Mouse (Mus musculus) lung, embryonic 15.5 days (tissue): ENCODE measurements around the gene Troap. TPM values are rescaled to one million over a fixed set of nuclear protein-coding genes. Genes with fewer than 3 reads are reported as not detected.

ENCODE experiments used
- ATAC-seq: fragments of 200-750 bp; cut with Nextera tagmentation; 2 replicates; pipeline ENCODE4 v1.8.0; 2017; ENCODE audit warnings: moderate number of reproducible peaks, borderline replicate concordance; ENCODE audit not compliant: low FRiP score, low TSS enrichment; ENCODE audit errors: extremely low read depth
- H3K27ac ChIP-seq: fragments of 300-500 bp; sonication (generic); 2 replicates; pipeline ENCODE4 v1.5.1; 2015; ENCODE audit warnings: moderate library complexity, mild to moderate bottlenecking, inconsistent platforms
- H3K27me3 ChIP-seq: fragments of 300-500 bp; sonication (generic); 2 replicates; pipeline ENCODE4 v1.6.1; 2015; ENCODE audit warnings: inconsistent platforms
- H3K36me3 ChIP-seq: fragments of 300-500 bp; sonication (generic); 2 replicates; pipeline ENCODE4 v1.6.1; 2015; ENCODE audit warnings: inconsistent platforms
- H3K4me1 ChIP-seq: fragments of 300-500 bp; sonication (generic); 2 replicates; pipeline ENCODE4 v1.6.1; 2015; ENCODE audit warnings: inconsistent platforms
- H3K4me2 ChIP-seq: fragments of 300-500 bp; sonication (generic); 2 replicates; pipeline ENCODE4 v1.6.1; 2015; ENCODE audit warnings: inconsistent platforms, mild to moderate bottlenecking, moderate library complexity
- H3K4me3 ChIP-seq: fragments of 300-500 bp; sonication (generic); 2 replicates; pipeline ENCODE4 v1.5.1; 2015; ENCODE audit warnings: mild to moderate bottlenecking, inconsistent platforms
- H3K9ac ChIP-seq: fragments of 300-500 bp; sonication (generic); 2 replicates; pipeline ENCODE4 v1.6.1; 2015; ENCODE audit warnings: inconsistent platforms
- H3K9me3 ChIP-seq: fragments of 300-500 bp; sonication (generic); 2 replicates; pipeline ENCODE4 v1.6.1; 2016; ENCODE audit warnings: inconsistent platforms
- WGBS: fragments of 180-500 bp; shearing (Covaris S2); methylation state at CpG from one replicate; pipeline ENCODE4 v1.1.7; 2015; 5-methylcytosine and 5-hydroxymethylcytosine counted together
- polyA plus RNA-seq: library from polyadenylated mRNA; unstranded; fragments of >200 nt; fragmentation: Nextera tagmentation; extraction: Ambion mirVana; gene quantifications from 2 replicates; pipeline ENCODE4 v1.2.1, GENCODE M21; 2015

Troap gene
- polyA plus RNA-seq, 1 experiment from 2014 or later, result 41.9 TPM

GRCm38 (mm10) chr15:99078181-99078910, 4.0 kb downstream of the Troap start:
- ATAC-seq, result no peak
- H3K4me2 ChIP-seq, result no peak overlapping the region
- H3K9me3 ChIP-seq, result no peaks in the 10 kb centered on the region
- H3K36me3 ChIP-seq, result peaks cover 56% of the 10 kb centered on the region
- H3K4me3 ChIP-seq, result no peak overlapping the region
- no peaks in the 10 kb centered on the region for H3K27me3 ChIP-seq
- no peak overlapping the region for H3K27ac ChIP-seq
- no peak overlapping the region for H3K9ac ChIP-seq
- 69% methylated on average over 15 of the region's 15 CpGs for WGBS
- H3K4me1 ChIP-seq, result peaks cover 27% of the 10 kb centered on the region

- 66% methylated on average over 3 of the region's 3 CpGs for WGBS
- Histone ChIP-seq H3K9me3 (no peaks in the 10 kb centered on the region), H3K4me2 (no peak overlapping the region), H3K4me3 (no peak overlapping the region), H3K9ac (no peak overlapping the region), H3K36me3 (peaks cover 56% of the 10 kb centered on the region), H3K27ac (no peak overlapping the region), H3K27me3 (peaks cover 12% of the 10 kb centered on the region), H3K4me1 (peaks cover 30% of the 10 kb centered on the region)
- no peak for ATAC-seq
Observed at GRCm38 (mm10) chr15:99079804-99080203, 5.4 kb downstream of the Troap start.

- Histone ChIP-seq H3K27me3 (peaks cover 37% of the 10 kb centered on the region), H3K9me3 (no peaks in the 10 kb centered on the region), H3K4me2 (no peak overlapping the region), H3K9ac (no peak overlapping the region), H3K27ac (no peak overlapping the region), H3K4me1 (peaks cover 11% of the 10 kb centered on the region), H3K4me3 (no peak overlapping the region), H3K36me3 (peaks cover 46% of the 10 kb centered on the region)
- 96% methylated on average over 12 of the region's 12 CpGs for WGBS
- no peak; the same call in 1 of the 2 replicates for ATAC-seq
Observed at GRCm38 (mm10) chr15:99082322-99082721, 7.9 kb downstream of the Troap start.

- no peak for ATAC-seq
- H3K9ac ChIP-seq, result no peak overlapping the region
- peaks cover 42% of the 10 kb centered on the region for H3K36me3 ChIP-seq
- H3K27me3 ChIP-seq, result peaks cover 42% of the 10 kb centered on the region
- H3K4me3 ChIP-seq, result no peak overlapping the region
- no peak overlapping the region for H3K27ac ChIP-seq
- peaks cover 10% of the 10 kb centered on the region; the same call in 1 of the 2 replicates for H3K4me1 ChIP-seq
- H3K4me2 ChIP-seq, result no peak overlapping the region
- no peaks in the 10 kb centered on the region for H3K9me3 ChIP-seq
- 87% methylated on average over 16 of the region's 16 CpGs for WGBS
Observed at GRCm38 (mm10) chr15:99082840-99083239, 8.5 kb downstream of the Troap start.

GRCm38 (mm10) chr15:99083258-99083657, 8.9 kb downstream of the Troap start:
- ATAC-seq, result no peak
- Histone ChIP-seq H3K9me3 (no peaks in the 10 kb centered on the region), H3K4me1 (peaks cover 14% of the 10 kb centered on the region; the same call in 1 of the 2 replicates), H3K36me3 (peaks cover 38% of the 10 kb centered on the region), H3K4me3 (no peak overlapping the region), H3K9ac (no peak overlapping the region), H3K27me3 (peaks cover 47% of the 10 kb centered on the region), H3K4me2 (no peak overlapping the region), H3K27ac (no peak overlapping the region)
- WGBS, result 67% methylated on average over 9 of the region's 9 CpGs

- no peak for ATAC-seq
- Histone ChIP-seq H3K4me1 (peaks cover 18% of the 10 kb centered on the region), H3K4me3 (no peak overlapping the region), H3K9ac (no peak overlapping the region), H3K36me3 (peaks cover 31% of the 10 kb centered on the region), H3K27ac (no peak overlapping the region), H3K4me2 (peak overlapping the region; percentile 2; the same call in 1 of the 2 replicates), H3K27me3 (peaks cover 54% of the 10 kb centered on the region), H3K9me3 (no peaks in the 10 kb centered on the region)
- WGBS, result 9% methylated on average over 11 of the region's 11 CpGs
Observed at GRCm38 (mm10) chr15:99083867-99084557, 9.6 kb downstream of the Troap start.

- peaks cover 60% of the 10 kb centered on the region for H3K27me3 ChIP-seq
- H3K4me3 ChIP-seq, result no peak overlapping the region
- no peak for ATAC-seq
- no peak overlapping the region for H3K27ac ChIP-seq
- H3K9me3 ChIP-seq, result no peaks in the 10 kb centered on the region
- H3K4me2 ChIP-seq, result peak overlapping the region; percentile 2; the same call in 1 of the 2 replicates
- 13% methylated on average over 19 of the region's 19 CpGs for WGBS
- H3K9ac ChIP-seq, result no peak overlapping the region
- peaks cover 31% of the 10 kb centered on the region for H3K36me3 ChIP-seq
- peaks cover 18% of the 10 kb centered on the region for H3K4me1 ChIP-seq
Observed at GRCm38 (mm10) chr15:99084618-99085017, 10.2 kb downstream of the Troap start.

GRCm38 (mm10) chr15:99085997-99086396, 11.6 kb downstream of the Troap start:
- H3K4me1 ChIP-seq, result peaks cover 18% of the 10 kb centered on the region
- H3K36me3 ChIP-seq, result peaks cover 23% of the 10 kb centered on the region
- WGBS, result 80% methylated on average over 4 of the region's 4 CpGs
- ATAC-seq, result no peak
- no peak overlapping the region for H3K9ac ChIP-seq
- H3K4me3 ChIP-seq, result no peak overlapping the region
- H3K27me3 ChIP-seq, result peaks cover 74% of the 10 kb centered on the region
- H3K9me3 ChIP-seq, result no peaks in the 10 kb centered on the region
- H3K27ac ChIP-seq, result no peak overlapping the region
- no peak overlapping the region for H3K4me2 ChIP-seq

GRCm38 (mm10) chr15:99087253-99088075, 13.1 kb downstream of the Troap start, which contains the start of gene C1ql4:
TSS of gene C1ql4 (minus strand) at chr15:99087817.
- H3K27me3 ChIP-seq, result peaks cover 89% of the 10 kb centered on the region

GRCm38 (mm10) chr15:99088292-99088691, 13.9 kb downstream of the Troap start:
- 1% methylated on average over 27 of the region's 27 CpGs for WGBS
- peak; percentile 53; the same call in 1 of the 2 replicates for ATAC-seq
- Histone ChIP-seq H3K4me3 (peak overlapping the region; percentile 22), H3K9me3 (no peaks in the 10 kb centered on the region), H3K36me3 (0 out of 2 replicates have a peak, but pooled peaks cover under 1% of the 10 kb centered on the region), H3K27ac (no peak overlapping the region), H3K9ac (no peak overlapping the region), H3K4me1 (peaks cover 18% of the 10 kb centered on the region), H3K4me2 (peak overlapping the region; percentile 44), H3K27me3 (peaks cover 97% of the 10 kb centered on the region)

More at GRCm38 (mm10) chr15:99087253-99088075, 13.1 kb downstream of the Troap start, which contains the start of gene C1ql4:
- Histone ChIP-seq H3K9ac (no peak within 1 kb of the TSS), H3K4me3 (peak within 1 kb of the TSS; percentile 22), H3K9me3 (no peaks in the 10 kb centered on the region), H3K36me3 (peaks cover 8% of the 10 kb centered on the region), H3K4me2 (peak within 1 kb of the TSS; percentile 44), H3K4me1 (peaks cover 18% of the 10 kb centered on the region), H3K27ac (no peak within 1 kb of the TSS)
- ATAC-seq, result no peak
- 8% methylated on average over 54 of the region's 60 CpGs for WGBS

GRCm38 (mm10) chr15:99089069-99089468, 14.7 kb downstream of the Troap start:
- H3K4me1 ChIP-seq, result peaks cover 22% of the 10 kb centered on the region
- 0 out of 2 replicates have a peak overlapping the region, but pooled peaks have one; percentile 17 for H3K4me2 ChIP-seq
- no peaks in the 10 kb centered on the region for H3K36me3 ChIP-seq
- 12% methylated on average over 14 of the region's 14 CpGs for WGBS
- H3K27me3 ChIP-seq, result peaks cover 100% of the 10 kb centered on the region
- no peak for ATAC-seq
- no peak overlapping the region for H3K9ac ChIP-seq
- H3K4me3 ChIP-seq, result peak overlapping the region; percentile 22; the same call in 1 of the 2 replicates
- H3K27ac ChIP-seq, result no peak overlapping the region
- H3K9me3 ChIP-seq, result no peaks in the 10 kb centered on the region
